Mouse (Mus musculus) embryonic fibroblast, embryonic 13.5 days (primary cell): Measurements from ENCODE around the gene Blzf1. TPM values are rescaled to one million over a fixed set of nuclear protein-coding genes. Genes with fewer than 3 reads are reported as not detected.

Source experiments
- H3K27ac ChIP-seq: 2 replicates; pipeline ENCODE4 v1.5.1; 2012; ENCODE audit warnings: low read length, control low read depth, inconsistent platforms; ENCODE audit not compliant: insufficient read depth
- H3K4me1 ChIP-seq: 2 replicates; pipeline ENCODE4 v1.6.1; 2011; ENCODE audit warnings: low read length; ENCODE audit not compliant: control insufficient read depth, insufficient read depth
- H3K4me3 ChIP-seq: 2 replicates; pipeline ENCODE4 v1.5.1; 2011; ENCODE audit warnings: mild to moderate bottlenecking, control low read depth, low read length; ENCODE audit not compliant: insufficient read depth
- CTCF ChIP-seq: IDR thresholded peaks from 2 replicates; pipeline ENCODE4 v1.5.1; 2011; ENCODE audit warnings: mild to moderate bottlenecking, control low read depth, low read length, moderate library complexity, borderline replicate concordance; ENCODE audit not compliant: insufficient read depth
- POLR2A ChIP-seq: IDR thresholded peaks from 2 replicates; pipeline ENCODE4 v1.6.1; 2011; ENCODE audit warnings: low read depth, mild to moderate bottlenecking, control low read depth, low read length, moderate library complexity
- polyA plus RNA-seq: library from polyadenylated mRNA; stranded (reverse); fragments of >200 nt; gene quantifications from 2 replicates; pipeline ENCODE4 v1.2.4, GENCODE M21; 2011; ENCODE audit warnings: low read depth; ENCODE audit not compliant: missing spikeins, insufficient read length

Blzf1 gene
- polyA plus RNA-seq, 1 experiment = 31.3 TPM

- Histone ChIP-seq H3K27ac (peak overlapping the region; percentile 72), H3K4me3 (0 out of 2 replicates have a peak overlapping the region, but pooled peaks have one; percentile 45), H3K4me1 (peaks cover 4% of the 10 kb centered on the region; the same call in 1 of the 2 replicates)
- TF ChIP-seq CTCF (no peak), POLR2A (no peak)
These were observed 59.3 kb downstream of the Blzf1 start for GRCm38 (mm10) chr1:164247971-164248370.

DNA sequence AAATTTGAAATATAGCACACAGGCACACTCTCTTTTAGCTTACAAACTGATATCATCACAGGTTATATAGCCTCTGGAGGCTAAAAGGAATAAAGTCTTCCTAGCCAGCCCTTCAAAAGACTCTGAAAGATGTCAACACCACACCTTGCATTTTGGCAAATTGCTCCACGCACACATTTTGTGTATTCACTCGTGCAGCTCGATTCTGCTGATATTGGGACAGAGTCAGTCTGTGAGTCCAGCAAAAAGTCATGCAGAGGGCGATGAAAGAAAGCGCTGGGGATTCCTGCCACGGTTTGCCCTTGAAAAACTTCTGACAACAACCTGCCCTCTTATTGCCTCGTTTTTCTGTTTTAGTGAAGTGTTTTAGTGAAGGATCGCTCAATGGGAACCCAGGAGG lies 59.8 kb downstream of the Blzf1 start:
- no peak overlapping the region for H3K4me3 ChIP-seq
- peak overlapping the region; percentile 72; the same call in 1 of the 2 replicates for H3K27ac ChIP-seq
- H3K4me1 ChIP-seq = 0 out of 2 replicates have a peak, but pooled peaks cover 7% of the 10 kb centered on the region
- TF ChIP-seq CTCF = no peak
- no peak for TF ChIP-seq POLR2A

GRCm38 (mm10) chr1:164242809-164243208 lies 64.5 kb downstream of the Blzf1 start:
- H3K4me1 ChIP-seq = 0 out of 2 replicates have a peak, but pooled peaks cover 7% of the 10 kb centered on the region
- no peak for TF ChIP-seq POLR2A
- no peak for TF ChIP-seq CTCF
- H3K27ac ChIP-seq = no peak overlapping the region
- no peak overlapping the region for H3K4me3 ChIP-seq

- TF ChIP-seq POLR2A (no peak), CTCF (no peak)
- Histone ChIP-seq H3K4me3 (no peak overlapping the region), H3K27ac (no peak overlapping the region)
These were observed 65.8 kb downstream of the Blzf1 start for GRCm38 (mm10) chr1:164241494-164241893.

More at GRCm38 (mm10) chr1:164241494-164241893, 65.8 kb downstream of the Blzf1 start:
- 0 out of 2 replicates have a peak, but pooled peaks cover 3% of the 10 kb centered on the region for H3K4me1 ChIP-seq

Other genes starting within 250 kb of the Blzf1 start
- gene Sell, start 245.5 kb downstream of the Blzf1 start, polyA plus RNA-seq = not detected in 2 replicates
- gene Selp, start 192.2 kb downstream of the Blzf1 start, polyA plus RNA-seq = 1.7 and 3.7 TPM in 2 replicates
- 0.37 TPM in 1 of 2 replicates, not detected in the other for gene F5, start 155.7 kb downstream of the Blzf1 start, polyA plus RNA-seq
- 38.3 and 43.4 TPM in 2 replicates for gene Slc19a2, start 58.4 kb downstream of the Blzf1 start, polyA plus RNA-seq
- 6.3 and 8.8 TPM in 2 replicates for gene Ccdc181, start 31.9 kb downstream of the Blzf1 start, polyA plus RNA-seq
- 20.0 TPM in 2 replicates for gene Nme7, start 3.4 kb downstream of the Blzf1 start, polyA plus RNA-seq
- gene Atp1b1, start 150.9 kb upstream of the Blzf1 start, polyA plus RNA-seq = 35.4 and 37.2 TPM in 2 replicates